Mouse (Mus musculus) B cell, adult 2 months (primary cell): ENCODE measurements around the gene Ptprg.
"Not testable (repeated sequence)": the region's sequence is repeated elsewhere in the genome, so short reads cannot be mapped to it uniquely, and the experiment has no call there.

ENCODE experiments used
- DNase-seq, 2 experiments: peaks; one replicate each; pipeline ENCODE4 v3.0.0; 2022

Gene Ptprg

DNA sequence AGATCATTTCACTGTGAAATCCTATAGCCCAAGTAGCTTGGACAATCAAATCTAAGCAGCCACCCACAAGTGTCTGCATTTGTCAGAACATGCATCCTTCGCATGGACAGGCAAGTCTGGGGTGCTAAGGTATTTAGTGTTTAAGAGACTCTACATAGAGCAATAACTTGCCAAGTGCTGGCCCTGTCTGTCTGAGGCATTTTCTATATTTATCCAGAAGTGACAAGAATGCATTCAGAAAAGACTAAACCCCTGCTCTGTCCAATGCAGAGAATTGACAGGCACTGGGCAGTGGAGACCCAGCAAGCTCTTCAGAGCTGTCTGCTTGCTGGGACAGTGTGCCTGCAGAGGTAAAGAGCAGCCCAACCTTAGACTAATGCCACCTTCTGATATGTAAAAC lies 625.3 kb downstream of the Ptprg start:
- DNase-seq, result no peak

DNA sequence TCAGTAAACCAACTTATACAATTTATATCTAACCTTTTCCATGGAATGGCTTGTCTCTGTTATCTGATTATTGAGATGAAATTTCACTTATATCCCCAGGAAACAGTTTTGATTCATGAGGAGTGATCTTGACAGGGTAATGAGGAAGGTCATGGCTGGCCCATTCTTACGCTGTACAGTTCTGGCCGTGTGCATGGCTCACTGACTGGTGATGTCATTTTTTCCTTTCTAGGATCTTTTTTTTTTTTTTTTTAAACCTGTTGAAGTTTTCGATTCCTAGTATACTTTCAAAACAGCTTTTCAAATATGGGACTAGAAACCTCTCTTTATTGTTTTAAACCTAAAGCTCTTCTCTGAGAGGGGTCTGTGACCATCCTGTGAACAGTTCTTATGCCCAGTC lies 626.8 kb downstream of the Ptprg start:
- no peak for DNase-seq

DNA sequence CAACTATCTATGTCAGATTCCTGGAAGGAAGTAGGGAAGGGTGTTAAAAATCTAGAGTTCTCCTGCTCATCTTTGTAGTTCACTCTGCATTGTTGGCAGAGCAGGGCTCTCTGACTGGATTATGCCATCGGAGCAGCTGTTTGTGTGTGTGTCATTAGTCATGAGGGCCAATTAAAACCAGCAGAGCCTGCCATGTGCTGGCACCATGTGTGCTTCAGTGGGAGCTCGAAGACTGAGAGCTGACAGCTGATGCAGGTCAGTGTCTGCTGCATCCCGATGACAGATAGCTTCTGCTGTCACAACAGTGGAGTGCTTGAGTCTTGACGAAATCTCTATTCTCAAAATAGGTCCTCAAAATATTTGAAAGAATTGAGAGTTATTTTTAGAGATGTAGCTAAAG lies 631.7 kb downstream of the Ptprg start:
- DNase-seq, result no peak

DNA sequence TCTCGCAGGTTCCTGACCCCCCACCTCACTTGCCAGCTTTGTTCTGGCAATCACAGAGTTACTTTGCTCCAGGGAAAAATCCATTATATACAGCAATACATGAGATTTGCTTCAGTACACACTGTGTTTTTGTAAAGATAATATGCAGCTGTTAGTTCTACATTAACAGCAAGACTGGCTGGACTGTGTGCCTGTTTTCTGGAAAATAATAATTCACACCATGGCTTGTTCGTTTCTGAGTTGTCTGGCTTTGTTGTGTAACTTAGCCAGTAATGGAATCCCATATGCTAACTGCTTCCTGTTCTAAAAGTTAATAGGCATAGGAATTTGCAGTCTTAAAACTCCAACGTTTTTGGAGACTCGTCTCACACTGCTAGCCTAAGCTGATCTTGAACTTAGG lies 635.0 kb downstream of the Ptprg start:
- no peak for DNase-seq

DNA sequence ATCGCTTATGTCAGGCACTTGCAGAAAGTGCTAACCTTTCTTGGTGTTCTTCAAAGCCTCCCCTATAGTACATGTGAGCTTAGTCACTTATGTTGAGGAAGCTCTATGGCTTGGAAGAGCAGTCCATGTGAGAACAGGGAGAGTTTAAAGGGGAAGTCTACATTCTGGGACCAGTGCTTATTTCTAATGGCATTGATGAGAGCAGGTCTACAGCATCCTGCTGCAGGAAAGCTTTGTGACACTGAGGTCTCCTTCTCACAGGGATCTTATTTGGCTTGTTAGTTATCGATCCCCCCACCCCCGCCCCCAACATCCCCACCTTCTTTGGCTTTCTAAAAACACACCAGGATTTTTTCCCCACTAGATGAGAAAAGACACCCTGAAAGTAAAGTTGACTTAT lies 635.9 kb downstream of the Ptprg start:
- no peak for DNase-seq

DNA sequence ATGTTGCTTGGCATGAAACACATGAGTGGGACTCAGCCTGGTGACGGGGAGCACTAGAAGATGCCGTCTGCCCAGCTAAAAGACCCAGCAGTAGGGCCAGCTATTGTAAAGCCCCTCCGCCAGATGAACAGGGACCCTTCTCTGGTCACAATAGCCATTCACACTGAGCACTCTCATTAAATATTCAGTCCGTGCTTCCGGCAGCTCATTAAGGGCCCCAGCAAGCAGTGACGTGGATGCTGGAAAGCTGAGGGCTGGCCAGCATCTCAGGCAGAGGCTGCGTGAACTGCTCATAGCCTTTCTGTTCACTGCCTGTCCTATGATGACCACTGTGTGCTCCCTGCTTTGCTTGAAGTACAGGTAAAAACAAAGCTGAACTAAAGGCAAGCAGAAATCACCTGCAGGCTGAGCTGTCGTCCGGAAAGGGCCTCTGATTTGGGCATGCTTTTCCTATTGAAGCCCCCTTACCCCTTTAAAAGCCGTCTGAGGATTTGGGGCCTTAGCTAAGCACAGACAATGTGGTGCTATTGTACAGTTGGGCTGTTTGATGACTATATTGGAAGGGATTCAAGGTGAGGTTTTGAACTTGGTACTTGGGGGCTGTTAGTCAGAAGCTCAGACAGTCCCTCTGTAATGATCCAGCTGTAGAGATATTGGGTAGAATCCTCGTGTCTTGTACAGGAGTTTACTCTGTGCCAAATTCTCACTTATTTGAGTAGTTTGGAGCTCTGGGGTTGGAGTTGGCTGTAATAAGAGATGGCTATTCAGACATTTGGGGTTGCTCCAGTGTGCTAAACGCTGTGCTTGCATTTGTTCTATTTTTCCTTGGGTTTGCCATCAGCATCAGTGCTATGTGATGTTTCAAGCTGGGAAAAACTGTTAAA lies 636.6 kb downstream of the Ptprg start:
- no peak for DNase-seq

DNA sequence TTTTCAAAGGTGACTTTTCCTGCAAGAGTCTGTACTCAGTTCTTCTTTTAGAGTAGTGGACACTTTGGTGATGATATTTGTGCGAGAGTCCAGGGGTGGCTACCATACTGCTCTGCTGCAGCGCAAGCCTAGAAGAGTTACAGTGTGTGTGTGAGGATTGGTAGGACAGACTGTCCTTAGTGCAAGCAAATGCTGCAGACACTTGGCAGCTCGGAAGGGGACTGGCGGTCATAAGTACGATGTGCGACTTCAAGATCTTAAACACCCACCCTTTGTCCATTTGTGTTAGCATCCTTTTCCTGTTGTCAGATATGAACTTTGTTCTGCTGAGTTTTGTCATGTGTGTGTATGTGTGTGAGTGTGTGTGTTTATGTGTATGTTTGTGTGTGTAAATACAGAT lies 637.7 kb downstream of the Ptprg start:
- no peak for DNase-seq

DNA sequence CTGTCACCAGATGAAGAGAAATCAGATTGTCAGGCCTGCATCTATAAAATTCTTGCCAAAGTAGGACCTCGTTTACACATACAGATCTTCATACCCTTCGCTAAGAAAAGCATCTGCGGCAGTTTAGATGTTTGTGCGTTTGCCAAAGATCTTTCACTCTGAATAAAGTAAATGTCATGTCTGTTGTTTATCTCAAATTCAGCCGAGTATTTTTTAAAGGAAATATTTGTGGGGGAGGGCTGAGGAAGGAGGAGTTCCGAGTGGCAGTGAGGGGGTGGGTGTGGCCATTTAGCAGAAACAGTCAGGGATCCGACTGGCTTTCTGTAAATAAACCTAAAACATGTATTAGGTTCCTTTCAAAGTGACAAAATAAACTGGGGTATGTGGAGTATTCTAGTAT lies 645.4 kb downstream of the Ptprg start:
- DNase-seq, result no peak

DNA sequence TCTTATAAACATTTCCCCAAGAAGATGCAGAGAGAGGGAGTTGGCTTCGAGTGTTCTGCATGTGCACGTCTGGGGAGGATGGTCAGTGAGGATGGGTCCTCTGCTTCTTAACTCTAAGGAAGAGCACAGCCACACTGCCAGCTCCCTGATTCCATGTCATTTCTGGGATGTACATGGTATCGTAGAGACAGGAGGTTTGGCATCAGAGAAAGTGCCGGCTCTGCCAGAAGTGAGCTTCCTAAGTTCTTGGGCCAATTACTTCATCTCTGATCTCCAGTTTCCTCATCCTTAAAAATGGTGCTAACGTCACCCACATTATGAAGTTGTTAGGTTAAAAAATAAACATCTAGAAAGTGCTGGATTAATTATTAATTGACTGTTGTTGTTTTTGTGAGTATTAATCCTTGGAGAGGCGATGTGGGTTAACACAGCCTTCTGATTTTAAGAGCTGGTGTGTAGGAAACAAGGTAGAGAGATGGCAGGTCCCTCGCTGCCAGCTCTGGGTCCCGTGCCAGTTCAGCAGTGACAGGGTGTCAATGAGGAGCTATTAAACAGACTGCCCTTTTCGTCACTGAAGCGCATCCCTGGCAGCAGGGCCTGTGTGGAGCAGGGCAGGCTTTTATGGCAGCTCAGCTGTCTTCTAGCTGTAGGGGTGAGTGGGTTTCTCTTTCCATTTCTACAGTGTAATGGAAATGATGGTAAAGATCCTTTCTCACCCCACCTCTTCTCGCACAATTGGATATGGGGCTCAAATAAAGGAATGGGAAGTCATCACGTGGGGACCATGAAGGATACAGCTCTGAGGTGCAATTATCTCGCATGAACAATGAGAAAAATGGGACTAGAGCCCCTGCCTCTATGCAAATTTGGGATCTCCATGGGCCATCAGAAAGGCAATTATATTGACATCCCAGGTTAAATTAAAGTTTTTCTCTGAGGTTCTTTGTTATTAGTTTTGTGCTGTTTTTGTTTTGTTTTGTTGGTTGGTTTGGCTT lies 646.9 kb downstream of the Ptprg start:
- DNase-seq, result no peak

DNA sequence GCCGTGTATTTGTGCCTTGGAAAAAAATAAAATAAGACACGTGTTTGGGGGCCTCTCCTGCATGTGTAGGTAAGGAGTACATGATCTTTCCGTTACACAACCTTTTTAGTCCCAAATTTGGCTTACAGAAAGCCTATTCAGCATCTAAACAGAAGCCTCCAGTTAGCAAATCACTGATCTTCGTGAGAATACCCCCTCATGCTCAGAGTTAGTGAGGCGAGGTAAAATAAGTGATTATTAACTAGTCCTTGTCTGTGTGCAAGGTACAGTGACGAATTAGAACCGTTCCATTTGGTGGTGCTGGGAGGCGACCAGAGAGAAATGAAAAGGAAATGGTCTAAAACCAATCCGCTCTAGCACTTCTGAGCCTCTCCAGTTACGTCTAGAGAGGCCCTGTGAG lies 648.9 kb downstream of the Ptprg start:
- DNase-seq, result no peak

DNA sequence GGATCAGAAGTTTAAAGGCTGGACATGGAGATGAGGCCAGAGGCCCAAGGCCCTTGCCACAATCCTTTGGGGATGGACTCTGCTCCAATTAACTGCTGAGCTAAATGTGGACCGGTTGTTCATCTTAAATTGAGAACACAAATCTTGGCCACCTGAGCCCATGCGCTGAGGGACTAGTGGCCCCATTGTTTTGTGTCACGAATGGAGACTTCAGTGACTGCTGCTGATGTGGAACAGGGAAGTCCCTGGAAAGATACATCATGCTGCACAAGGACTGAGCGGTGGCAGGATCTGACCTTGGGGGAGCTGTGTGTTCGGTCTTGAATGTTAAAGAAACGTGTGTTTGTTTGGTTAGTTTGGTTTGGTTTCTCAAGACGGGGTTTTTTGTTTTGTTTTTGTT lies 649.7 kb downstream of the Ptprg start:
- no peak for DNase-seq

DNA sequence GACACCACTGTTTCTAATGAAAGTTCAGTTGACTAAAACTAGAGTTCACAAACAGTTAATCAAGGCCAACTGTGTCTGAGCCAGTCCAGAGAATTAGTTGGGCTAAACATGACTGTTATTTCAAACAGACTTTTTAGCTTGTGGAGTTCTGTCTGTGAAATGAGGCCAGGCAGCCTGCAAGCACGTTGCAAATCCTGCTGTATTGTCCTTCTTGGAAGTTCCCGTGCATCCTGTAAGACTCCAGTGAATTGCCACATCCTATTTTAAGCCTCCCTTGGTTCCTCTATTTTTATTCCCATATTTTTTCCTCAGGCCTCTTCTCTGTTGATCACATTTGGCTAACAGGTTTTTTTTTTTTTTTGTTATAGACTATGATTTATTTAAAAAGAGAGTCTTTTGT lies 652.8 kb downstream of the Ptprg start:
- no peak for DNase-seq

DNA sequence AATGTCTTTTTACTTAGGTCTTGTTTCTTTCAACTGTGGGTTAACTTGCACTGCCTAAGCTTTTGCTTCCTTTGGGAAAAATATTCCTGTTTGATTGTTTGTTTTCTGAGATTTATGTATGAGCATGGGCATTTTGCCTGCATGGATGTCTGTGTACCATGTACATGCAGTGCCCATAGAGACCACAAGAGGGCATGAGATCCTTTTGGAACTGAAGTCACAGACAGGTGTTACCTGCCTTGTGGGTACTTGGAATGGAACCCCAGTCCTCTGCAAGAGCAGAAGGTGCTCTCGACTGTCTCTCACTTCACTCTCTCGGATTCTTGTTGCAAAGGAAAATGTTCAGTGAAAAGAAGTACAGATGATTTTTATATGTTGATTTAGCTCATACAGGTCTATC lies 655.2 kb downstream of the Ptprg start:
- DNase-seq, result peak in 1 of 2 experiments; percentile 1

DNA sequence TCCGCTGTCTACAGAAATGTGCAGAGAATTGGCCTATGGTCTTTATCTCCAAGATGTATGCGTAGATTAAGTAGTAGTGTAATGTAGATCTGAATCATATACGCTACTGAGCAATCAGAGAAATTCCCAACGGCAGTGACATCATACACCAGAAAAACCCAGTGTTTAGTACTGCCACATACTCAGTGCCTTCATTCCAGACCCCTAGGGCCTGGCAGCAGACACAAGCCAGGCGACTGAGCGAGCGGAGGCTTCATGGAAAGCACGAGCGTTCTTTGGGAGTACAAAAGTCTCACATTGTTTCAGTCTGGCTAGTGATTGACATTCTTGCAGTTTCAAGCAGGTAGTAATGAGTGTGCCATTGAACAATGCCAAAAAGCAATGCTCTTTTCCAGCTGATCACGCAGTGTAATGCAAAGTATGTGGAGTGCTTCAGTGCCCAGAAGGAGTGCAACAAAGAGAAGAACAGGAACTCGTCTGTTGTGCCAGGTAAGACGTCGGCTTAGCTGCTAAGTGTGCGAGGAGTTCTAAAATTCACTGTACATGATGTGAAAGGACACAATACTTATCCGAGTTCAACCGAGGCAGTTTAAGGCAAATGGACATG lies 665.3 kb downstream of the Ptprg start:
- no peak for DNase-seq

DNA sequence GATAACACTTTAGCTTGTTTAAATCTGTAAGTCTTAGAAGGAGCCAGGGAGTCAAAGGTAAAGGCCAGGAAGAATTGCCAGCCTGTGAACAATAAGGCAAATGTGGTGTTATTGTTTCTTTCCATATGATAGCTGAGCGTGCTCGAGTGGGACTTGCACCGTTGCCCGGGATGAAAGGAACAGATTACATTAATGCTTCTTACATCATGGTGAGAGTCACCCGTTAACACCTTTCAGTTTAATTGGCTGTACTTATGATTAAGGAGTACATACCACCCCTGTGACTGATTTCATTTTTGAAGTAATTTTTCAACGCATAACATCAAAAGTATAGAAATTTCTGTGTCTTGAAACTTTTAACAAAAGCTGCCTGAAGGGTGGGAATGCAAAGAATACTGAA lies 666.5 kb downstream of the Ptprg start:
- no peak for DNase-seq

DNA sequence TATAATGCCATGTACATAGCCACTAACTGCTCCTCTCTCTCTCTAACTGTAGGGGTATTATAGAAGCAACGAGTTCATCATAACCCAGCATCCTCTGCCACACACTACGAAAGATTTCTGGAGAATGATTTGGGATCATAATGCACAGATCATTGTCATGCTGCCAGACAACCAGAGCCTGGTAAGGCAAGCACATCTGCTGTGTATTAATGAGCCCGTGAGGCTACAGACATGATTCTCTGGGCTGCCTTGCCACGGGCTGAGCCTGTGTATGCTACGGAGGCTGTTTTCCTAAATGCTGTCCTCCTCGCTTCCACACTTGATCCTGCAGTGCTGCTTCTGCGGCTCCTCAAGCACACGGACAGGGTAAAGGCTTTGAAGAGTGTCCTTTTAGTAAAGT lies 667.2 kb downstream of the Ptprg start:
- DNase-seq, result no peak

DNA sequence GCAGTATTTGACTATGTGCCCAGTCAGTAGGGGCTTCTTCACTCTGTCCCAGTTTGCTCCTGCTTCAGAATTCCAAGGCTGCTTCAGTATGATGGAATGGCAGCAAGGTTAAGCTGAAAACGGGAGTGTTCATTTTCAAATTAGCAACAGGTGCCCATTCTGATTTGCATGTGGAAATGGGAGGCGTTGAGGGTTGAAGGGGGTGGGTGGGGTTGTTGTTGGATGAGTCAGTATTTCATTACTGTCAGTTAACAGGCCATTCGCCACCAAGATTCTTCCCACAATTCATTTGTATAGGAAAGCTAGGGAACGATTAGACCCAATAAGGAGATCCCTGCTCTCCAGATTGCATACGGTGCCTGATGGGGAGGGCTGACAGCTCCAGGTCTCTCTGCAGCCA lies 668.2 kb downstream of the Ptprg start:
- no peak for DNase-seq

DNA sequence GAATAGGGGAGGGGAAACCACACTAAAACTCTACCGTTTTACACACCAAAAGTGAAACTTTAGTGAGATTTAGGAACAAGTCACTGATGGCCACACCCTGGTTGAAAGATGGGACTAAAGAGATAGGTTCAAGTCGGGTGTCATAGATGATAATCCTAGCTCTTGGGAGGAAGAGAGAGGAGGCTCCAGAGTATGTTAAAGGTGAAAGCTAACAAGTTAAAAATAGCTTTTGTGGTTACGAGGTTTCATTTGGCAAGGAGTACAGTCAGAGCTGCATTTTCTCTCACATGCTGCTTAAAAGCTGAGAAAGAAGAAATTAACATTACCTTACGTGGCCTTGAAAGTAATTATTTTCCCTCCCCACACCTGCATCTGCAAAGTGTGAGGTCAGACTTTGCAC lies 690.4 kb downstream of the Ptprg start:
- DNase-seq, result no peak

DNA sequence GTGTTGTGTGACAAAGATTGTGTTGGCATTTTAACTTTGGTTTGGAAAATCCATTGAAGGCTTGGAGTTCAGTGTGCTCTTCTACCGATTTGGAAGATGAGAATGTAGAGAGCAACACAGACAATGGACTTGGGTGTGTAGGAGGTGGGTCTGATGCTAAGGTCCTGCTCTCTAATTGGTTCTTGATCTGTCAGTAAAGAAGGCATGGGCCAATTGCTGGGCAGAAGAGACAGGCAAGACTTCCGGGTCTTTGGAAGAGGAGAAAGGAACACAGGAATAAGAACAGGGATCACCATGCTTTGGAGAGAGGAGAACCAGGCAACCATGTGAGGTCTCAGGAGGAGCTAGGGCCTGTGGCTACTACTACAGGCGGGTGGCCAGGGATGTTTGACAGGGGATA lies 722.7 kb downstream of the Ptprg start:
- DNase-seq, result no peak

DNA sequence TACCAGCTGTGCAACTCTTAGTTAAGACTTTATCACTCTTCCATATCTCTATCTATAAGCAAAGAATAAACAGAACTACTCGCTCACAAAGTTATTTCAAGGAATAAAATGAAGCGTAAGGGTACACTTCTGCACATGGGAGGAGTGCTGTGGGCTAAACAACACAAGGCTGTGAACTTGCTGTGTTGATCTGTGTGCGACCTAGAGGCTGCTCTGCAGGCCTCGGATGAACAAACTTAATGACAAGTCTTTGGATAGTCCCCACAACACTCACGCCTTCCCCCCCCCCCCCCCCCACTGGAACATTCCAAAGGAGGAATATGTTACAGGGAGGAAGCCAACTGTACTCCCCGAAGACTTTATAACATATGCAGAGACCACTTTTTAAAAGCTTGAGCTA lies 730.3 kb downstream of the Ptprg start, which contains the start of gene Gm49355:
TSS of gene Gm49355 (plus strand) at position 336 of the 400 bp plus-strand sequence.
- DNase-seq, result no peak

DNA sequence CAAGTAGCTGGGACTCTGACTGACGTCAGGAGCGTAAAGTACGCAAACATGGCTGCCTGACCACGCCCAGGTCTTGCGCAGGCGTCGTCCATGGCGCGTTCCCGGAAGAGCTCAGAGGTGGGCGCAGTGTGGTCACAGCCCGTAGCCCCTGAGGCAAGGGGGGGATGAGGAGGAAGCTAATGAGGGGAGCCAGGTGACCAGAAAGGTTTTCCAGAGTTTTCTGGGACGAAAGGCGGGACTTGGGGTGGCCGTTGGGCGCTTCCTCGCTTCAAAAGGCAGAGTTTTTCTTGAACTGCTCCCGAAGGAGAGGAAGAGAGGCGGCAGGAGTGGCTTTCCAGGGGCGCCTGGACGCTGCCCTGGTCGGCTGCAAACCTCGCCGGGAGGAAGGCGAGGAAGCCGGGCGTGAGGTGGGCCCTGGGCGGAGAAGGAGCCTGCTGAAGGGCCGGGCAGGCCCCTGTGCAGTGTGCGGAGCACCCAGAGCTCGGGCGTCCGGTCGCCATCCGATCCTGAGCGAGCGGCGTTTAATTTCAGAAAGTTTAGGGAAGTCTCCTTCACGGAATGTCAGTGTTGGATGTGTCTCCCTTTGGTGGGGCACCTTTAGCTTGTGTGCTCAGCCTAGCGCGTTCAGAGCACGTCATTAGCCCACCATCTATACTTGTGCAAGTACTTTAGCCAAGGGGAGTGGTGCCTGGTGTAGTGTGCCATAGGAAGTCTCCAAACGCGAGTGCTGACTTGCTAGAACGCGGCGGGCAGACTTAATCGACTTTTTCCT lies 731.0 kb downstream of the Ptprg start, which contains the start of gene 3830406C13Rik:
TSS of gene 3830406C13Rik (plus strand) at position 33 of the 772 bp plus-strand sequence.
- DNase-seq, result peak; percentile 82 to 83

DNA sequence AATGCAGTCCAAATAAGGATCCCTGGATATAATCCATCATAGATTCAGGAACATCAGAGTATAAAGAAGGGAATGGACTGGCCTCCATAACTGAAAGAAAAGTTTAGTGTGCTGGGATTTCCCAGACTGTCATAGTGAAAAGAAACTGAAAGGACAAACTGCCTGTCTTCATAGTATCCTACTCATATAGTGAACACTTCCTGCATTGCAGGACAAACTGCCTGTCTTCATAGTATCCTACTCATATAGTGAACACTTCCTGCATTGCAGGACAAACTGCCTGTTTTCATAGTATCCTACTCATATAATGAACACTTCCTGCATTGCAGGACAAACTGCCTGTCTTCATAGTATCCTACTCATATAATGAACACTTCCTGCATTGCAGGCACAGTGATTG lies 736.4 kb downstream of the Ptprg start:
- DNase-seq, result not testable (repeated sequence)
